In the genomic region with DNA sequence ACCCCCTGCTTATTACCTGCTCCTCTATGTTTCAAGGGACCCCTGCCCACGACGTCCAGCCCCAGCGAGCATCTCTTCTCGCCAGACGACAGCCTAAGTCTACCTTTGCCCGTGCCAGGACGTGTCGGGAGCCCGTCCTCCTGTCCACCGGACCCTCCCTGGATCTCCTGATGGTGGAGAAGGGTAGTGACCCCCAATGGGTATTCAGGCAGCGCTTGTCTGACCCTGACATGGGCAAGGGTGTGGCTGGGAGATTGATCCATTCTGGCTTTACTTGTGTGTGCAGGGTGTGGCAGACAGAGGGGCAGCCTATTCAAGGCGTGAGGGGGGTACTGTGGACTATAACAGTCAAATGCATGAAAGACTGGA, we compare ENCODE assay signal across 8 mouse cellular contexts. TPM values are rescaled to one million over a fixed set of nuclear protein-coding genes. Genes with fewer than 3 reads are reported as not detected.
DNase-seq lines count a peak whose midpoint lies in the region; ATAC-seq lines count a peak whose summit lies in the region.

No protein-coding gene starts in this region.

- H3K27ac ChIP-seq in kidney, embryonic 14.5 days (ENCODE audit: low read depth, low read length), result no peak overlapping the region
- H3K27ac ChIP-seq in brown adipose tissue, adult 24 weeks (replicated peaks; ENCODE audit: low read depth, low read length), result no peak overlapping the region
- peak overlapping the region; percentile 85 for H3K27ac ChIP-seq in hindbrain, embryonic 16.5 days (ENCODE audit: low read depth, low read length)
- H3K27ac ChIP-seq in midbrain, embryonic 15.5 days, result peak overlapping the region; percentile 89

- no peaks in the 10 kb centered on the region for H3K9me3 ChIP-seq in kidney, embryonic 14.5 days (ENCODE audit: control insufficient read depth, low read length)
- no peaks in the 10 kb centered on the region for H3K9me3 ChIP-seq in hindbrain, embryonic 16.5 days (ENCODE audit: control insufficient read depth, low read length)
- no peaks in the 10 kb centered on the region for H3K9me3 ChIP-seq in midbrain, embryonic 15.5 days

- H3K4me2 ChIP-seq in kidney, embryonic 14.5 days (replicated peaks; ENCODE audit: low read depth, low read length), result peak overlapping the region; percentile 89
- peak overlapping the region; percentile 89 for H3K4me2 ChIP-seq in hindbrain, embryonic 16.5 days (ENCODE audit: low read length)
- H3K4me2 ChIP-seq in midbrain, embryonic 15.5 days, result peak overlapping the region; percentile 91

- H3K36me3 ChIP-seq in kidney, embryonic 14.5 days (ENCODE audit: control insufficient read depth, insufficient read depth, low read length), result no peaks in the 10 kb centered on the region
- H3K36me3 ChIP-seq in hindbrain, embryonic 16.5 days (ENCODE audit: control insufficient read depth, insufficient read depth, low read length), result no peaks in the 10 kb centered on the region
- H3K36me3 ChIP-seq in midbrain, embryonic 15.5 days (replicated peaks), result no peaks in the 10 kb centered on the region

- WGBS in kidney, embryonic 14.5 days, result 3% methylated on average over 12 of the region's 12 CpGs
- 3% methylated on average over 12 of the region's 12 CpGs for WGBS in hindbrain, embryonic 16.5 days
- 1% methylated on average over 12 of the region's 12 CpGs for WGBS in midbrain, embryonic 15.5 days

- intact Hi-C loops in gastrocnemius, postnatal 36 days (cut with DNase I), result no loop called here

- H3K27me3 ChIP-seq in kidney, embryonic 14.5 days (ENCODE audit: control insufficient read depth, insufficient read depth, low read length), result no peaks in the 10 kb centered on the region
- H3K27me3 ChIP-seq in hindbrain, embryonic 16.5 days (replicated peaks; ENCODE audit: control insufficient read depth, insufficient read depth, low read length), result no peaks in the 10 kb centered on the region
- no peaks in the 10 kb centered on the region for H3K27me3 ChIP-seq in midbrain, embryonic 15.5 days (replicated peaks)

- no peak for DNase-seq in kidney, postnatal 14 days
- DNase-seq in gastrocnemius, postnatal 36 days, result no peak
- DNase-seq in testis, postnatal 10 days (ENCODE audit: low spot score), result no peak
- DNase-seq in cerebellum, postnatal 10 days, result no peak

- peak overlapping the region; percentile 89 for H3K4me3 ChIP-seq in kidney, embryonic 14.5 days (ENCODE audit: low read length)
- peak overlapping the region; percentile 69 for H3K4me3 ChIP-seq in brown adipose tissue, adult 24 weeks (ENCODE audit: insufficient read depth, low read depth, low read length)
- H3K4me3 ChIP-seq in hindbrain, embryonic 16.5 days (ENCODE audit: low read length), result peak overlapping the region; percentile 80
- peak overlapping the region; percentile 95 for H3K4me3 ChIP-seq in midbrain, embryonic 15.5 days

- ATAC-seq in kidney, embryonic 14.5 days (ENCODE audit: low FRiP score, low TSS enrichment), result no peak
- peak; percentile 40 for ATAC-seq in hindbrain, embryonic 16.5 days
- no peak; the same call in 1 of the 2 replicates for ATAC-seq in midbrain, embryonic 15.5 days (replicated peaks)

- peak overlapping the region; percentile 93 for H3K9ac ChIP-seq in kidney, embryonic 14.5 days (ENCODE audit: low read depth, low read length)
- H3K9ac ChIP-seq in hindbrain, embryonic 16.5 days (ENCODE audit: low read depth, low read length), result peak overlapping the region; percentile 95
- peak overlapping the region; percentile 97 for H3K9ac ChIP-seq in midbrain, embryonic 15.5 days

- peaks cover 6% of the 10 kb centered on the region for H3K4me1 ChIP-seq in kidney, embryonic 14.5 days (ENCODE audit: control insufficient read depth, insufficient read depth, low read length)
- H3K4me1 ChIP-seq in brown adipose tissue, adult 24 weeks (ENCODE audit: control insufficient read depth, insufficient read depth, insufficient read length, low read length), result no peaks in the 10 kb centered on the region
- peaks cover 31% of the 10 kb centered on the region for H3K4me1 ChIP-seq in hindbrain, embryonic 16.5 days (ENCODE audit: control insufficient read depth, insufficient read depth, low read depth, low read length)
- peaks cover 49% of the 10 kb centered on the region for H3K4me1 ChIP-seq in midbrain, embryonic 15.5 days

RNA-seq across cellular contexts. Expression of gene Zfp316, which starts 0.3 kb away (rescaled TPM):
- 2.2 and 2.5 TPM in 2 replicates for polyA plus RNA-seq in kidney, embryonic 14.5 days (2014; fragmentation: Nextera tagmentation; extraction: Ambion mirVana)
- 1.5 and 1.6 TPM in 2 replicates for polyA plus RNA-seq in brown adipose tissue, adult 24 weeks (2012; ENCODE audit: insufficient read depth, insufficient read length, missing spikeins)
- 3.3 and 7.2 TPM in 2 replicates for polyA plus RNA-seq in hindbrain, embryonic 16.5 days (2015; fragmentation: Nextera tagmentation; extraction: Ambion mirVana)
- polyA plus RNA-seq in midbrain, embryonic 15.5 days (2015; fragmentation: Nextera tagmentation; extraction: Ambion mirVana), result 14.0 and 15.0 TPM in 2 replicates
- total RNA-seq in gastrocnemius, postnatal 36 days (2021), result 1 to 10 TPM; 2.2 to 3.2 TPM

RNA-seq across cellular contexts. Expression of gene Zfp853, which starts 23.3 kb away (rescaled TPM):
- 0.06 and 0.08 TPM in 2 replicates for polyA plus RNA-seq in kidney, embryonic 14.5 days (2014; fragmentation: Nextera tagmentation; extraction: Ambion mirVana)
- not detected in 2 replicates for polyA plus RNA-seq in brown adipose tissue, adult 24 weeks (2012; ENCODE audit: insufficient read depth, insufficient read length, missing spikeins)
- polyA plus RNA-seq in hindbrain, embryonic 16.5 days (2015; fragmentation: Nextera tagmentation; extraction: Ambion mirVana), result 0.16 and 0.31 TPM in 2 replicates
- polyA plus RNA-seq in midbrain, embryonic 15.5 days (2015; fragmentation: Nextera tagmentation; extraction: Ambion mirVana), result 0.19 and 0.34 TPM in 2 replicates
- under 1 TPM; 0.08 to 0.12 TPM for total RNA-seq in gastrocnemius, postnatal 36 days (2021)

RNA-seq across cellular contexts. Expression of gene Zfp12, which starts 35.2 kb away (rescaled TPM):
- polyA plus RNA-seq in kidney, embryonic 14.5 days (2014; fragmentation: Nextera tagmentation; extraction: Ambion mirVana), result 11.4 and 19.6 TPM in 2 replicates
- polyA plus RNA-seq in brown adipose tissue, adult 24 weeks (2012; ENCODE audit: insufficient read depth, insufficient read length, missing spikeins), result 3.3 and 4.6 TPM in 2 replicates
- 16.4 and 20.5 TPM in 2 replicates for polyA plus RNA-seq in hindbrain, embryonic 16.5 days (2015; fragmentation: Nextera tagmentation; extraction: Ambion mirVana)
- polyA plus RNA-seq in midbrain, embryonic 15.5 days (2015; fragmentation: Nextera tagmentation; extraction: Ambion mirVana), result 22.5 and 22.8 TPM in 2 replicates
- total RNA-seq in gastrocnemius, postnatal 36 days (2021), result 1 to 10 TPM; 5.8 to 7.6 TPM

RNA-seq across cellular contexts. Expression of gene Spdye4a, which starts 43.4 kb away (rescaled TPM):
- not detected in 2 replicates for polyA plus RNA-seq in kidney, embryonic 14.5 days (2014; fragmentation: Nextera tagmentation; extraction: Ambion mirVana)
- polyA plus RNA-seq in brown adipose tissue, adult 24 weeks (2012; ENCODE audit: insufficient read depth, insufficient read length, missing spikeins), result not detected in 2 replicates
- polyA plus RNA-seq in hindbrain, embryonic 16.5 days (2015; fragmentation: Nextera tagmentation; extraction: Ambion mirVana), result not detected in 2 replicates
- polyA plus RNA-seq in midbrain, embryonic 15.5 days (2015; fragmentation: Nextera tagmentation; extraction: Ambion mirVana), result not detected in 2 replicates
- not detected for total RNA-seq in gastrocnemius, postnatal 36 days (2021)

RNA-seq across cellular contexts. Expression of gene E130309D02Rik, which starts 45.0 kb away (rescaled TPM):
- 34.5 and 39.9 TPM in 2 replicates for polyA plus RNA-seq in kidney, embryonic 14.5 days (2014; fragmentation: Nextera tagmentation; extraction: Ambion mirVana)
- 11.5 and 14.1 TPM in 2 replicates for polyA plus RNA-seq in brown adipose tissue, adult 24 weeks (2012; ENCODE audit: insufficient read depth, insufficient read length, missing spikeins)
- 24.9 and 28.2 TPM in 2 replicates for polyA plus RNA-seq in hindbrain, embryonic 16.5 days (2015; fragmentation: Nextera tagmentation; extraction: Ambion mirVana)
- polyA plus RNA-seq in midbrain, embryonic 15.5 days (2015; fragmentation: Nextera tagmentation; extraction: Ambion mirVana), result 32.2 and 33.5 TPM in 2 replicates
- 10 to 100 TPM in 1 of 2 experiments, 1 to 10 TPM in 1; 8.9 to 10.3 TPM for total RNA-seq in gastrocnemius, postnatal 36 days (2021)

Comparison
In these comparisons a context has a peak if more than half of its experiments do, and no peak if none do; other contexts are left out.
1. H3K27ac ChIP-seq: peak in hindbrain, embryonic 16.5 days (single experiment) and midbrain, embryonic 15.5 days (single experiment); none in kidney, embryonic 14.5 days (single experiment) and brown adipose tissue, adult 24 weeks (single experiment).
2. Peak in every context shown above with its lines, with median percentiles within 50 percentile points of each other: H3K4me2 ChIP-seq, H3K4me3 ChIP-seq and H3K9ac ChIP-seq.